Mouse (Mus musculus): ENCODE measurements at regions not wholly inside any gene's neighbourhood (a gene's known extent, or its start where the extent isn't known, plus 50 kb on each side); places are given as distances from the start of the nearest gene placed in this dataset.
A peak's percentile ranks its signal among the peaks of the same experiment; 100 is the strongest.
"Not testable (repeated sequence)": the region's sequence is repeated elsewhere in the genome, so short reads cannot be mapped to it uniquely, and the experiment has no call there.

- Histone ChIP-seq H3K27ac (no peak overlapping the region), H3K27me3 (ENCODE audit: poor library complexity, severe bottlenecking) (no peaks in the 10 kb centered on the region), H3K4me3 (no peak overlapping the region), H3K4me1 (peaks cover 8% of the 10 kb centered on the region), H3K36me3 (replicated peaks) (no peaks in the 10 kb centered on the region), H3K9me3 (no peaks in the 10 kb centered on the region)
- 69% methylated on average over 4 of the region's 4 CpGs for WGBS
- DNase-seq (ENCODE audit: extremely low spot score, low spot score), result no peak
Measured at GRCm38 (mm10) chr2:63580489-63581139, 396.5 kb upstream of the Kcnh7 start.

GRCm38 (mm10) chr2:63575172-63575571 is 391.1 kb upstream of the Kcnh7 start:
- no peaks in the 10 kb centered on the region for H3K27me3 ChIP-seq (ENCODE audit: poor library complexity, severe bottlenecking)
- no peaks in the 10 kb centered on the region for H3K9me3 ChIP-seq
- WGBS, result 22% methylated on average over 5 of the region's 5 CpGs
- H3K4me1 ChIP-seq, result peaks cover 45% of the 10 kb centered on the region
- peak overlapping the region; percentile 72 for H3K27ac ChIP-seq
- no peak for DNase-seq (ENCODE audit: extremely low spot score, low spot score)
- H3K36me3 ChIP-seq (replicated peaks), result no peaks in the 10 kb centered on the region
- no peak overlapping the region for H3K4me3 ChIP-seq

- Histone ChIP-seq H3K4me3 (no peak overlapping the region), H3K27ac (peak overlapping the region; percentile 76), H3K36me3 (replicated peaks) (no peaks in the 10 kb centered on the region), H3K4me1 (peaks cover 45% of the 10 kb centered on the region), H3K9me3 (peaks cover 4% of the 10 kb centered on the region; the same call in 1 of the 2 replicates), H3K27me3 (ENCODE audit: poor library complexity, severe bottlenecking) (no peaks in the 10 kb centered on the region)
- 9% methylated on average over 4 of the region's 4 CpGs for WGBS
- DNase-seq (ENCODE audit: extremely low spot score, low spot score), result peak; percentile 63
Measured at GRCm38 (mm10) chr2:63574008-63574703, 390.1 kb upstream of the Kcnh7 start.

GRCm38 (mm10) chr2:63573015-63573807 is 389.1 kb upstream of the Kcnh7 start:
- H3K27ac ChIP-seq, result peak overlapping the region; percentile 76
- H3K9me3 ChIP-seq, result peaks cover 4% of the 10 kb centered on the region; the same call in 1 of the 2 replicates
- WGBS, result 13% methylated on average over 9 of the region's 9 CpGs

GRCm38 (mm10) chr2:63556858-63557419 is 372.9 kb upstream of the Kcnh7 start:
- no peaks in the 10 kb centered on the region for H3K9me3 ChIP-seq
- H3K27ac ChIP-seq, result no peak overlapping the region
- no peaks in the 10 kb centered on the region for H3K36me3 ChIP-seq (replicated peaks)
- no peaks in the 10 kb centered on the region for H3K27me3 ChIP-seq (ENCODE audit: poor library complexity, severe bottlenecking)
- 80% methylated on average over 3 of the region's 3 CpGs for WGBS
- no peak overlapping the region for H3K4me3 ChIP-seq
- no peaks in the 10 kb centered on the region for H3K4me1 ChIP-seq
- DNase-seq (ENCODE audit: extremely low spot score, low spot score), result no peak

More at GRCm38 (mm10) chr2:63573015-63573807, 389.1 kb upstream of the Kcnh7 start:
- H3K36me3 ChIP-seq (replicated peaks), result no peaks in the 10 kb centered on the region
- no peak overlapping the region for H3K4me3 ChIP-seq
- no peaks in the 10 kb centered on the region for H3K27me3 ChIP-seq (ENCODE audit: poor library complexity, severe bottlenecking)
- peak; percentile 34 for DNase-seq (ENCODE audit: extremely low spot score, low spot score)
- peaks cover 45% of the 10 kb centered on the region for H3K4me1 ChIP-seq

GRCm38 (mm10) chr2:63541836-63542235 is 357.7 kb upstream of the Kcnh7 start:
- H3K27me3 ChIP-seq (ENCODE audit: poor library complexity, severe bottlenecking); DNase-seq (ENCODE audit: extremely low spot score, low spot score); H3K4me1 ChIP-seq; H3K4me3 ChIP-seq; H3K36me3 ChIP-seq (replicated peaks); H3K9me3 ChIP-seq; H3K27ac ChIP-seq: not testable (repeated sequence)

GRCm38 (mm10) chr2:63518534-63518933 is 334.4 kb upstream of the Kcnh7 start:
- H3K36me3 ChIP-seq (replicated peaks), result no peaks in the 10 kb centered on the region
- H3K27me3 ChIP-seq (ENCODE audit: poor library complexity, severe bottlenecking), result no peaks in the 10 kb centered on the region
- H3K9me3 ChIP-seq, result no peaks in the 10 kb centered on the region
- no peaks in the 10 kb centered on the region for H3K4me1 ChIP-seq
- no peak overlapping the region for H3K27ac ChIP-seq
- WGBS, result 94% methylated on average over 2 of the region's 2 CpGs
- no peak overlapping the region for H3K4me3 ChIP-seq
- DNase-seq (ENCODE audit: extremely low spot score, low spot score), result no peak

GRCm38 (mm10) chr2:63513554-63514226 is 329.6 kb upstream of the Kcnh7 start:
- no peaks in the 10 kb centered on the region; the same call in 1 of the 2 replicates for H3K4me1 ChIP-seq
- 83% methylated on average over 1 of the region's 1 CpGs for WGBS
- H3K27ac ChIP-seq, result no peak overlapping the region
- no peak for DNase-seq (ENCODE audit: extremely low spot score, low spot score)
- H3K4me3 ChIP-seq, result no peak overlapping the region
- no peaks in the 10 kb centered on the region for H3K36me3 ChIP-seq (replicated peaks)
- no peaks in the 10 kb centered on the region for H3K9me3 ChIP-seq
- H3K27me3 ChIP-seq (ENCODE audit: poor library complexity, severe bottlenecking), result no peaks in the 10 kb centered on the region

GRCm38 (mm10) chr2:63503939-63504338 is 319.9 kb upstream of the Kcnh7 start:
- Histone ChIP-seq H3K36me3 (replicated peaks) (no peaks in the 10 kb centered on the region), H3K27me3 (ENCODE audit: poor library complexity, severe bottlenecking) (no peaks in the 10 kb centered on the region), H3K9me3 (no peaks in the 10 kb centered on the region), H3K4me3 (no peak overlapping the region), H3K27ac (no peak overlapping the region), H3K4me1 (no peaks in the 10 kb centered on the region)
- 6% methylated on average over 3 of the region's 3 CpGs for WGBS
- DNase-seq (ENCODE audit: extremely low spot score, low spot score), result no peak

- Histone ChIP-seq H3K4me3 (no peak overlapping the region), H3K36me3 (replicated peaks) (no peaks in the 10 kb centered on the region), H3K27ac (no peak overlapping the region), H3K9me3 (no peaks in the 10 kb centered on the region), H3K4me1 (no peaks in the 10 kb centered on the region), H3K27me3 (ENCODE audit: poor library complexity, severe bottlenecking) (no peaks in the 10 kb centered on the region)
- WGBS, result 83% methylated on average over 5 of the region's 5 CpGs
- DNase-seq (ENCODE audit: extremely low spot score, low spot score), result no peak
Measured at GRCm38 (mm10) chr2:63476411-63476810, 292.3 kb upstream of the Kcnh7 start.

GRCm38 (mm10) chr2:63475255-63475654 is 291.2 kb upstream of the Kcnh7 start:
- Histone ChIP-seq H3K27me3 (ENCODE audit: poor library complexity, severe bottlenecking) (no peaks in the 10 kb centered on the region), H3K9me3 (no peaks in the 10 kb centered on the region), H3K4me3 (no peak overlapping the region), H3K27ac (no peak overlapping the region), H3K36me3 (replicated peaks) (no peaks in the 10 kb centered on the region), H3K4me1 (no peaks in the 10 kb centered on the region)
- DNase-seq (ENCODE audit: extremely low spot score, low spot score), result no peak

GRCm38 (mm10) chr2:63473699-63474098 is 289.6 kb upstream of the Kcnh7 start:
- peaks cover 9% of the 10 kb centered on the region for H3K4me1 ChIP-seq
- H3K9me3 ChIP-seq, result no peaks in the 10 kb centered on the region
- no peaks in the 10 kb centered on the region for H3K36me3 ChIP-seq (replicated peaks)
- 27% methylated on average over 2 of the region's 2 CpGs for WGBS
- H3K27ac ChIP-seq, result no peak overlapping the region
- H3K27me3 ChIP-seq (ENCODE audit: poor library complexity, severe bottlenecking), result no peaks in the 10 kb centered on the region
- H3K4me3 ChIP-seq, result no peak overlapping the region
- DNase-seq (ENCODE audit: extremely low spot score, low spot score), result peak; percentile 38

Data from forebrain, embryonic 10.5 days (tissue).